Mouse (Mus musculus) CH12.LX (cell line): ENCODE measurements at regions not wholly inside any gene's neighbourhood (a gene's known extent, or its start where the extent isn't known, plus 50 kb on each side); places are given as distances from the start of the nearest gene placed in this dataset.

Experiments
- BHLHE40 ChIP-seq: IDR thresholded peaks from 2 replicates; pipeline ENCODE4 v1.6.1; 2011; ENCODE audit warnings: mild to moderate bottlenecking, low read depth, low read length, improper control_type of control experiment
- CHD1 ChIP-seq: IDR thresholded peaks from 2 replicates; pipeline ENCODE4 v1.6.1; 2012; ENCODE audit warnings: low read depth, low read length, improper control_type of control experiment, inconsistent platforms
- CTCF ChIP-seq, 2 experiments: IDR thresholded peaks in 1 of 2; conservative IDR thresholded peaks in 1 of 2; 2 replicates each; pipeline ENCODE4 v1.5.1; 2011 to 2012; ENCODE audit warnings: low read depth in 2 of 2, low read length in 2 of 2, improper control_type of control experiment in 1 of 2, inconsistent platforms in 1 of 2, mild to moderate bottlenecking in 1 of 2, moderate library complexity in 1 of 2
- MAX ChIP-seq: IDR thresholded peaks from 2 replicates; pipeline ENCODE4 v1.6.1; 2011; ENCODE audit warnings: low read length, improper control_type of control experiment
- MAZ ChIP-seq: IDR thresholded peaks from 2 replicates; pipeline ENCODE4 v1.6.1; 2012; ENCODE audit warnings: low read depth, mild to moderate bottlenecking, inconsistent platforms, low read length, improper control_type of control experiment, moderate library complexity
- MYC ChIP-seq: IDR thresholded peaks from 2 replicates; pipeline ENCODE4 v1.6.1; 2011; ENCODE audit warnings: low read depth, mild to moderate bottlenecking, improper control_type of control experiment, low read length
- NELFE ChIP-seq: IDR thresholded peaks from 2 replicates; pipeline ENCODE4 v1.6.1; 2011; ENCODE audit warnings: low read depth, low read length, improper control_type of control experiment
- POLR2A ChIP-seq: IDR thresholded peaks from 2 replicates; pipeline ENCODE4 v1.6.1; 2011; ENCODE audit warnings: low read depth, mild to moderate bottlenecking, improper control_type of control experiment, low read length
- RAD21 ChIP-seq: IDR thresholded peaks from 2 replicates; pipeline ENCODE4 v1.6.1; 2011; ENCODE audit warnings: low read depth, mild to moderate bottlenecking, low read length, improper control_type of control experiment, moderate library complexity
- SIN3A ChIP-seq: IDR thresholded peaks from 2 replicates; pipeline ENCODE4 v1.6.1; 2012; ENCODE audit warnings: low read length, improper control_type of control experiment, inconsistent platforms
- UBTF ChIP-seq: IDR thresholded peaks from 2 replicates; pipeline ENCODE4 v1.6.1; 2012; ENCODE audit warnings: low read depth, mild to moderate bottlenecking, inconsistent platforms, low read length, improper control_type of control experiment, moderate library complexity
- USF1 ChIP-seq: IDR thresholded peaks from 2 replicates; pipeline ENCODE4 v1.6.1; 2014; ENCODE audit warnings: low read depth, mild to moderate bottlenecking, inconsistent platforms, low read length, improper control_type of control experiment
- ZKSCAN1 ChIP-seq: IDR thresholded peaks from 2 replicates; pipeline ENCODE4 v1.6.1; 2012; ENCODE audit warnings: low read depth, inconsistent platforms, low read length, improper control_type of control experiment, borderline replicate concordance
- ZNF384 ChIP-seq: IDR thresholded peaks from 2 replicates; pipeline ENCODE4 v1.6.1; 2012; ENCODE audit warnings: low read depth, low read length, improper control_type of control experiment, inconsistent platforms

- no peak for TF ChIP-seq POLR2A
- TF ChIP-seq BHLHE40, result no peak
- TF ChIP-seq ZKSCAN1, result no peak
- no peak for TF ChIP-seq CTCF (conservative IDR thresholded peaks at IDR 0.05 in 1 of 2, IDR thresholded peaks at IDR 0.05 in 1 of 2; ENCODE audit: low read depth in 2 of 2, low read length in 2 of 2)
- no peak for TF ChIP-seq MYC
- TF ChIP-seq NELFE, result no peak
- TF ChIP-seq RAD21, result no peak
- no peak for TF ChIP-seq CHD1
- no peak for TF ChIP-seq SIN3A
- TF ChIP-seq UBTF, result no peak
- no peak for TF ChIP-seq MAX
- TF ChIP-seq USF1, result no peak
- no peak for TF ChIP-seq ZNF384
- TF ChIP-seq MAZ, result no peak
These were observed 83.6 kb upstream of the Thy1 start for GRCm38 (mm10) chr9:43959541-43959940.
